Comparison of ENCODE assay signal across 26 mouse cellular contexts in the genomic region with DNA sequence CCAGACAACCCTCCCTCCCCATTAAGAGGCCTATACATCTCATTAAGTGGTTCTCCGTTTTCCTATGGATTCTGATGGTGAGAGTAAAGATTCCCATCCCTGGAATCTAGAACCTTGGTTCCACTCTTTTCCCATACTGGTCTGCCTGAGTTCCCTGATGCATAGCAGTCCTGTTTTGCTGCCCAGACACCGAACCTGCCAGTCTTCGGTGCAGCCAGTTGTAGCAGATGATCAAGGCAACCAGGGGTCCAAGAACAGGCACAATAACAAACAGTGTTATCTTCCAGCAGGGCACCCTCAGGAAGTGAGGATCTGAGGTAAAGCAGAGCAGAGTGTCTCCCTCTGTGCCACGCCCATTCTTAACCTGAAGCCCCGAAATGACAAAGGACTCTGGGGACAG. TPM values are rescaled to one million over a fixed set of nuclear protein-coding genes. Genes with fewer than 3 reads are reported as not detected.
DNase-seq lines count a peak whose midpoint lies in the region; ATAC-seq and TF ChIP-seq lines count a peak whose summit lies in the region.
"Had no signal": no experiment of that assay in that cellular context is flagged by ENCODE, and none has a peak within 500 bp of the region (broad histone marks: within the 10 kb centered on the region; RNA-seq: fewer than 3 reads in every experiment).

No protein-coding gene starts in this region.

- no peak overlapping the region for H3K4me3 ChIP-seq in forebrain, postnatal 0 days (ENCODE audit: low read depth, low read length)
- no peak overlapping the region for H3K4me3 ChIP-seq in forebrain, embryonic 13.5 days
- H3K4me3 ChIP-seq in midbrain, postnatal 0 days (ENCODE audit: low read depth, low read length) = no peak overlapping the region
- no peak overlapping the region for H3K4me3 ChIP-seq in midbrain, embryonic 11.5 days (ENCODE audit: low read depth, low read length)
- H3K4me3 ChIP-seq in embryonic facial prominence, embryonic 10.5 days = no peak overlapping the region
- H3K4me3 ChIP-seq: embryonic facial prominence, embryonic 12.5 days; gastrocnemius, adult 2 months; heart, embryonic 13.5 days; hindbrain, embryonic 13.5 days had no signal

- no peaks in the 10 kb centered on the region for H3K27me3 ChIP-seq in forebrain, postnatal 0 days (ENCODE audit: insufficient read depth, low read length)
- H3K27me3 ChIP-seq in forebrain, embryonic 13.5 days = no peaks in the 10 kb centered on the region
- no peaks in the 10 kb centered on the region for H3K27me3 ChIP-seq in midbrain, postnatal 0 days (ENCODE audit: insufficient read depth, low read length)
- H3K27me3 ChIP-seq in midbrain, embryonic 11.5 days (ENCODE audit: control insufficient read depth, insufficient read depth, low read length) = no peaks in the 10 kb centered on the region
- H3K27me3 ChIP-seq in embryonic facial prominence, embryonic 10.5 days (replicated peaks; ENCODE audit: low read depth, poor library complexity, severe bottlenecking) = no peaks in the 10 kb centered on the region
- H3K27me3 ChIP-seq: CH12.LX; embryonic facial prominence, embryonic 12.5 days; heart, embryonic 13.5 days; hindbrain, embryonic 13.5 days; Patski had no signal

- no peak for TF ChIP-seq CTCF in forebrain, postnatal 0 days (IDR thresholded peaks at IDR 0.05; ENCODE audit: low read depth)
- TF ChIP-seq CTCF in midbrain, postnatal 0 days (IDR thresholded peaks at IDR 0.05) = no peak

- H3K4me1 ChIP-seq in forebrain, postnatal 0 days (ENCODE audit: insufficient read depth) = no peaks in the 10 kb centered on the region
- peaks cover 5% of the 10 kb centered on the region; the same call in 1 of the 2 replicates for H3K4me1 ChIP-seq in forebrain, embryonic 13.5 days
- H3K4me1 ChIP-seq in midbrain, postnatal 0 days (ENCODE audit: insufficient read depth, low read length) = no peaks in the 10 kb centered on the region
- no peaks in the 10 kb centered on the region for H3K4me1 ChIP-seq in midbrain, embryonic 11.5 days (ENCODE audit: control insufficient read depth, insufficient read depth, low read length)
- H3K4me1 ChIP-seq in embryonic facial prominence, embryonic 10.5 days = no peaks in the 10 kb centered on the region
- H3K4me1 ChIP-seq: embryonic facial prominence, embryonic 12.5 days; heart, embryonic 13.5 days had no signal

- ATAC-seq in forebrain, postnatal 0 days = peak; percentile 30; the same call in 1 of the 2 replicates
- ATAC-seq in forebrain, embryonic 13.5 days = no peak
- ATAC-seq in midbrain, postnatal 0 days (ENCODE audit: low FRiP score) = 0 out of 2 replicates have a peak, but pooled peaks have one; percentile 20
- ATAC-seq in midbrain, embryonic 11.5 days (ENCODE audit: low FRiP score) = no peak
- ATAC-seq: forebrain, embryonic 14.5 days; intestine, embryonic 16.5 days; Patski had no signal

- peaks cover 44% of the 10 kb centered on the region for H3K36me3 ChIP-seq in forebrain, postnatal 0 days (ENCODE audit: insufficient read depth)
- H3K36me3 ChIP-seq in forebrain, embryonic 13.5 days (ENCODE audit: poor library complexity, severe bottlenecking) = peaks cover 52% of the 10 kb centered on the region
- peaks cover 31% of the 10 kb centered on the region for H3K36me3 ChIP-seq in midbrain, postnatal 0 days (ENCODE audit: insufficient read depth, low read length)
- H3K36me3 ChIP-seq in midbrain, embryonic 11.5 days (ENCODE audit: control insufficient read depth, insufficient read depth, low read length) = peaks cover 10% of the 10 kb centered on the region; the same call in 1 of the 2 replicates
- H3K36me3 ChIP-seq in embryonic facial prominence, embryonic 10.5 days (replicated peaks) = peaks cover 53% of the 10 kb centered on the region

- WGBS in forebrain, postnatal 0 days = 78% methylated on average over 5 of the region's 5 CpGs
- WGBS in forebrain, embryonic 13.5 days = 85% methylated on average over 5 of the region's 5 CpGs
- 77% methylated on average over 5 of the region's 5 CpGs for WGBS in midbrain, postnatal 0 days
- WGBS in midbrain, embryonic 11.5 days = 79% methylated on average over 5 of the region's 5 CpGs
- WGBS in embryonic facial prominence, embryonic 10.5 days = 75% methylated on average over 5 of the region's 5 CpGs

- H3K9ac ChIP-seq in forebrain, postnatal 0 days = no peak overlapping the region
- no peak overlapping the region for H3K9ac ChIP-seq in forebrain, embryonic 13.5 days
- no peak overlapping the region for H3K9ac ChIP-seq in midbrain, postnatal 0 days (replicated peaks; ENCODE audit: low read length, poor library complexity, severe bottlenecking)
- no peak overlapping the region for H3K9ac ChIP-seq in midbrain, embryonic 11.5 days (ENCODE audit: low read length)
- H3K9ac ChIP-seq: embryonic facial prominence, embryonic 12.5 days; heart, embryonic 13.5 days; hindbrain, embryonic 13.5 days had no signal

- H3K4me2 ChIP-seq in forebrain, postnatal 0 days (ENCODE audit: low read depth) = no peak overlapping the region
- no peak overlapping the region for H3K4me2 ChIP-seq in forebrain, embryonic 13.5 days
- H3K4me2 ChIP-seq in midbrain, postnatal 0 days (ENCODE audit: low read depth, low read length, poor library complexity, severe bottlenecking) = no peak overlapping the region
- no peak overlapping the region for H3K4me2 ChIP-seq in midbrain, embryonic 11.5 days
- H3K4me2 ChIP-seq: embryonic facial prominence, embryonic 12.5 days; heart, embryonic 13.5 days; hindbrain, embryonic 13.5 days had no signal

- H3K9me3 ChIP-seq in forebrain, postnatal 0 days (ENCODE audit: low read length) = no peaks in the 10 kb centered on the region
- no peaks in the 10 kb centered on the region for H3K9me3 ChIP-seq in forebrain, embryonic 13.5 days (replicated peaks)
- no peaks in the 10 kb centered on the region for H3K9me3 ChIP-seq in midbrain, postnatal 0 days (ENCODE audit: low read length)
- H3K9me3 ChIP-seq in midbrain, embryonic 11.5 days (ENCODE audit: control insufficient read depth, low read length) = no peaks in the 10 kb centered on the region
- no peaks in the 10 kb centered on the region for H3K9me3 ChIP-seq in embryonic facial prominence, embryonic 10.5 days
- H3K9me3 ChIP-seq: embryonic facial prominence, embryonic 12.5 days; heart, embryonic 13.5 days; hindbrain, embryonic 13.5 days had no signal

- no peak overlapping the region for H3K27ac ChIP-seq in forebrain, postnatal 0 days (ENCODE audit: low read depth, low read length)
- H3K27ac ChIP-seq in forebrain, embryonic 13.5 days = no peak overlapping the region
- no peak overlapping the region for H3K27ac ChIP-seq in midbrain, postnatal 0 days (ENCODE audit: low read depth, low read length)
- H3K27ac ChIP-seq in midbrain, embryonic 11.5 days (ENCODE audit: low read depth, low read length) = no peak overlapping the region
- no peak overlapping the region for H3K27ac ChIP-seq in embryonic facial prominence, embryonic 10.5 days (replicated peaks)
- H3K27ac ChIP-seq: embryonic facial prominence, embryonic 12.5 days; gastrocnemius, adult 2 months; heart, embryonic 13.5 days had no signal

- DNase-seq in forebrain, postnatal 0 days = no peak
- DNase-seq in midbrain, postnatal 0 days (ENCODE audit: low spot score) = no peak
- DNase-seq in midbrain, embryonic 11.5 days (ENCODE audit: low spot score, missing footprints) = no peak
- DNase-seq in ES-CJ7 (ENCODE audit: low read depth, low spot score) = peak; percentile 65
- no peak for DNase-seq in cerebellum, postnatal 25 days
- DNase-seq in embryonic facial prominence, embryonic 10.5 days (ENCODE audit: low spot score) = no peak
- DNase-seq: adrenal gland, adult 8-10 months; adrenal gland, postnatal 36 days; cerebellum, adult 2 months; cerebellum, postnatal 10 days; embryo, embryonic 11 days; gastrocnemius, adult 2 months; gastrocnemius, postnatal 36 days; heart, adult 11 months; heart, postnatal 36 days; kidney, adult 2 months had no signal

RNA-seq across cellular contexts. Expression of a gene that starts 11.1 kb away (rescaled TPM):
- not detected in 2 replicates for total RNA-seq in forebrain, postnatal 0 days (2014; rRNA removed)
- polyA plus RNA-seq in forebrain, postnatal 0 days (2015; fragmentation: Nextera tagmentation; extraction: Ambion mirVana) = 0.53 and 1.1 TPM in 2 replicates
- 1.1 and 1.5 TPM in 2 replicates for polyA plus RNA-seq in forebrain, embryonic 13.5 days (2015; fragmentation: Nextera tagmentation; extraction: Ambion mirVana)
- total RNA-seq in midbrain, postnatal 0 days (2014; rRNA removed) = not detected in 2 replicates
- 0.95 and 1.1 TPM in 2 replicates for polyA plus RNA-seq in midbrain, postnatal 0 days (2015; fragmentation: Nextera tagmentation; extraction: Ambion mirVana)
- polyA plus RNA-seq in midbrain, embryonic 11.5 days (2014; fragmentation: Nextera tagmentation; extraction: Ambion mirVana) = 0.18 and 0.42 TPM in 2 replicates
- polyA plus RNA-seq in embryonic facial prominence, embryonic 10.5 days (2016; fragmentation: Nextera tagmentation; extraction: Ambion mirVana) = 0.18 and 0.31 TPM in 2 replicates
- total RNA-seq: adrenal gland, adult 8-10 months; adrenal gland, postnatal 36 days; CH12.LX; common myeloid progenitor, adult 5-6 weeks; gastrocnemius, adult 2 months; gastrocnemius, postnatal 36 days; heart, postnatal 36 days had no signal
- polyA plus RNA-seq: heart, embryonic 13.5 days; heart, postnatal 0 days; intestine, embryonic 16.5 days; kidney, adult 2 months had no signal

RNA-seq across cellular contexts. Expression of a gene that starts 11.2 kb away (rescaled TPM):
- 208 and 220 TPM in 2 replicates for total RNA-seq in forebrain, postnatal 0 days (2014; rRNA removed)
- 113 and 148 TPM in 2 replicates for polyA plus RNA-seq in forebrain, postnatal 0 days (2015; fragmentation: Nextera tagmentation; extraction: Ambion mirVana)
- polyA plus RNA-seq in forebrain, embryonic 13.5 days (2015; fragmentation: Nextera tagmentation; extraction: Ambion mirVana) = 215 and 228 TPM in 2 replicates
- 140 and 182 TPM in 2 replicates for total RNA-seq in midbrain, postnatal 0 days (2014; rRNA removed)
- polyA plus RNA-seq in midbrain, postnatal 0 days (2015; fragmentation: Nextera tagmentation; extraction: Ambion mirVana) = 166 and 171 TPM in 2 replicates
- 89.9 and 102 TPM in 2 replicates for polyA plus RNA-seq in midbrain, embryonic 11.5 days (2014; fragmentation: Nextera tagmentation; extraction: Ambion mirVana)
- polyA plus RNA-seq in embryonic facial prominence, embryonic 10.5 days (2016; fragmentation: Nextera tagmentation; extraction: Ambion mirVana) = 97.0 and 106 TPM in 2 replicates
- total RNA-seq: CH12.LX had no signal

RNA-seq across cellular contexts. Expression of a gene that starts 22.8 kb away (rescaled TPM):
- 3.5 and 4.2 TPM in 2 replicates for total RNA-seq in forebrain, postnatal 0 days (2014; rRNA removed)
- 0.52 and 1.5 TPM in 2 replicates for polyA plus RNA-seq in forebrain, postnatal 0 days (2015; fragmentation: Nextera tagmentation; extraction: Ambion mirVana)
- 1.6 and 1.7 TPM in 2 replicates for polyA plus RNA-seq in forebrain, embryonic 13.5 days (2015; fragmentation: Nextera tagmentation; extraction: Ambion mirVana)
- total RNA-seq in midbrain, postnatal 0 days (2014; rRNA removed) = 2.0 and 4.3 TPM in 2 replicates
- 1.3 and 1.6 TPM in 2 replicates for polyA plus RNA-seq in midbrain, postnatal 0 days (2015; fragmentation: Nextera tagmentation; extraction: Ambion mirVana)
- 0.41 and 0.67 TPM in 2 replicates for polyA plus RNA-seq in midbrain, embryonic 11.5 days (2014; fragmentation: Nextera tagmentation; extraction: Ambion mirVana)
- 0.52 and 0.87 TPM in 2 replicates for polyA plus RNA-seq in embryonic facial prominence, embryonic 10.5 days (2016; fragmentation: Nextera tagmentation; extraction: Ambion mirVana)
- total RNA-seq: adrenal gland, postnatal 36 days; common myeloid progenitor, adult 5-6 weeks; heart, postnatal 36 days had no signal
- polyA plus RNA-seq: heart, postnatal 0 days had no signal

RNA-seq across cellular contexts. Expression of a gene that starts 31.1 kb away (rescaled TPM):
- total RNA-seq in forebrain, postnatal 0 days (2014; rRNA removed) = 0.38 TPM in 1 of 2 replicates, not detected in the other
- polyA plus RNA-seq in forebrain, postnatal 0 days (2015; fragmentation: Nextera tagmentation; extraction: Ambion mirVana) = 0.36 TPM in 1 of 2 replicates, not detected in the other
- polyA plus RNA-seq in forebrain, embryonic 13.5 days (2015; fragmentation: Nextera tagmentation; extraction: Ambion mirVana) = 0.48 TPM in 1 of 2 replicates, not detected in the other
- not detected in 2 replicates for total RNA-seq in midbrain, postnatal 0 days (2014; rRNA removed)
- polyA plus RNA-seq in midbrain, postnatal 0 days (2015; fragmentation: Nextera tagmentation; extraction: Ambion mirVana) = 0.39 and 0.52 TPM in 2 replicates
- 0.39 TPM in 1 of 2 replicates, not detected in the other for polyA plus RNA-seq in midbrain, embryonic 11.5 days (2014; fragmentation: Nextera tagmentation; extraction: Ambion mirVana)
- not detected in 2 replicates for polyA plus RNA-seq in embryonic facial prominence, embryonic 10.5 days (2016; fragmentation: Nextera tagmentation; extraction: Ambion mirVana)
- total RNA-seq: adrenal gland, adult 8-10 months; adrenal gland, postnatal 36 days; CH12.LX; common myeloid progenitor, adult 5-6 weeks; gastrocnemius, postnatal 36 days; heart, postnatal 36 days had no signal
- polyA plus RNA-seq: embryonic facial prominence, embryonic 12.5 days; forebrain, embryonic 14.5 days; heart, embryonic 13.5 days; hindbrain, embryonic 13.5 days; intestine, embryonic 16.5 days; Patski had no signal

RNA-seq across cellular contexts. Expression of a gene that starts 33.6 kb away (rescaled TPM):
- total RNA-seq in forebrain, postnatal 0 days (2014; rRNA removed) = 353 and 416 TPM in 2 replicates
- 58.1 and 80.1 TPM in 2 replicates for polyA plus RNA-seq in forebrain, postnatal 0 days (2015; fragmentation: Nextera tagmentation; extraction: Ambion mirVana)
- polyA plus RNA-seq in forebrain, embryonic 13.5 days (2015; fragmentation: Nextera tagmentation; extraction: Ambion mirVana) = 30.1 and 35.2 TPM in 2 replicates
- total RNA-seq in midbrain, postnatal 0 days (2014; rRNA removed) = 633 and 639 TPM in 2 replicates
- polyA plus RNA-seq in midbrain, postnatal 0 days (2015; fragmentation: Nextera tagmentation; extraction: Ambion mirVana) = 111 and 116 TPM in 2 replicates
- polyA plus RNA-seq in midbrain, embryonic 11.5 days (2014; fragmentation: Nextera tagmentation; extraction: Ambion mirVana) = 14.3 and 14.5 TPM in 2 replicates
- polyA plus RNA-seq in embryonic facial prominence, embryonic 10.5 days (2016; fragmentation: Nextera tagmentation; extraction: Ambion mirVana) = 7.0 and 9.4 TPM in 2 replicates

Comparison
In these comparisons a context has a peak if more than half of its experiments do, and no peak if none do; other contexts are left out.
1. ATAC-seq: peak in forebrain, postnatal 0 days (single experiment) and midbrain, postnatal 0 days (single experiment); none in forebrain, embryonic 13.5 days (single experiment) and midbrain, embryonic 11.5 days (single experiment).